Mouse (Mus musculus) liver, embryonic 14.5 days (tissue): Measurements from ENCODE around the gene Ncbp3.

Experiments used
- CTCF ChIP-seq: IDR thresholded peaks from 2 replicates; pipeline ENCODE4 v1.5.1; 2016; ENCODE audit warnings: antibody characterized with exemption, low read depth, control low read depth
- EP300 ChIP-seq: IDR thresholded peaks from 2 replicates; pipeline ENCODE4 v1.6.1; 2016; ENCODE audit warnings: antibody characterized with exemption, low read depth

DNA sequence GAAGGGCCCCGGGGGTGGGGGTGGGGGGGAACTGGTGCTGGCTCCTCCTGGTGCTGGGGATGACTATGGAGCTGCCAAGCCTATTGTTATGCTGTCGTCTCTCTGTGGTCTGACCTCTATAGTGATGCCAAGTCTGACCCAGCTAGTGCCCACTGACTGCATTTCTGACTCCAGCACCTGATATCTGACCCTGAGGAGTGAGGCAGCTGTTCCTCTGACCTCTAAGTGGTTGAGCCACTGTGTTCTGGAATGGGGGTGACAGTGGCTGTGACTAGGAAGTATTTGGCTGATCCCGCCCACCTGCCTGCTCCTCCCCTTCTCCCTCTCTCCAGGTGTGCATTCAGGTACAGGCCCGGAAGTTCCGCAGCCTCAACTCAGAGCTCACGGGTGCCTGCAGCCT, 63.8 kb downstream of the Ncbp3 start:
- no peak for TF ChIP-seq CTCF
- no peak for TF ChIP-seq EP300
